Mouse (Mus musculus) liver (tissue): Measurements from ENCODE around the gene Faim2.

ENCODE experiments used
- DNase-seq: peaks from one replicate; pipeline ENCODE4 v3.0.0-alpha.2; 2020; ENCODE audit warnings: mixed read lengths

The Faim2 gene

GRCm38 (mm10) chr15:99527629-99528353, at the start of gene Faim2:
Faim2 (minus strand) TSS chr15:99528165.
- DNase-seq, result no peak

GRCm38 (mm10) chr15:99569123-99569522, 41.2 kb upstream of the Faim2 start:
- DNase-seq, result no peak

GRCm38 (mm10) chr15:99568682-99569081, 40.7 kb upstream of the Faim2 start:
- DNase-seq, result no peak

GRCm38 (mm10) chr15:99567371-99567770, 39.4 kb upstream of the Faim2 start:
- DNase-seq, result no peak

- no peak for DNase-seq
These were observed 32.3 kb upstream of the Faim2 start for GRCm38 (mm10) chr15:99560246-99560645.

GRCm38 (mm10) chr15:99558947-99559346, 31.0 kb upstream of the Faim2 start:
- no peak for DNase-seq

GRCm38 (mm10) chr15:99553767-99554166, 25.8 kb upstream of the Faim2 start:
- DNase-seq, result no peak

GRCm38 (mm10) chr15:99549901-99550300, 21.9 kb upstream of the Faim2 start:
- DNase-seq, result no peak

- no peak for DNase-seq
These were observed 19.8 kb upstream of the Faim2 start for GRCm38 (mm10) chr15:99547732-99548131.

- DNase-seq, result no peak
These were observed 18.6 kb upstream of the Faim2 start for GRCm38 (mm10) chr15:99546596-99546995.

GRCm38 (mm10) chr15:99544047-99544446, 16.1 kb upstream of the Faim2 start:
- no peak for DNase-seq

- no peak for DNase-seq
These were observed 11.9 kb upstream of the Faim2 start for GRCm38 (mm10) chr15:99539891-99540290.

GRCm38 (mm10) chr15:99536889-99537862, 9.2 kb upstream of the Faim2 start:
- DNase-seq, result no peak

GRCm38 (mm10) chr15:99532023-99532422, 4.1 kb upstream of the Faim2 start:
- no peak for DNase-seq

GRCm38 (mm10) chr15:99531146-99531545, 3.2 kb upstream of the Faim2 start:
- no peak for DNase-seq

GRCm38 (mm10) chr15:99526681-99527080, 1.3 kb downstream of the Faim2 start:
- DNase-seq, result no peak

- DNase-seq, result no peak
These were observed 7.7 kb downstream of the Faim2 start for GRCm38 (mm10) chr15:99520306-99520705.

GRCm38 (mm10) chr15:99519626-99520025, 8.3 kb downstream of the Faim2 start:
- no peak for DNase-seq

- DNase-seq, result no peak
These were observed 10.2 kb downstream of the Faim2 start for GRCm38 (mm10) chr15:99517715-99518114.

- DNase-seq, result no peak
These were observed 11.2 kb downstream of the Faim2 start for GRCm38 (mm10) chr15:99516715-99517114.

- no peak for DNase-seq
These were observed 16.0 kb downstream of the Faim2 start for GRCm38 (mm10) chr15:99511797-99512525.

- DNase-seq, result no peak
These were observed 17.3 kb downstream of the Faim2 start for GRCm38 (mm10) chr15:99510621-99511020.

- DNase-seq, result no peak
These were observed 18.1 kb downstream of the Faim2 start for GRCm38 (mm10) chr15:99509840-99510239.
